Mouse (Mus musculus): Measurements from ENCODE around the gene Kif22. TPM values are rescaled to one million over a fixed set of nuclear protein-coding genes. Genes with fewer than 3 reads are reported as not detected.

Kif22 gene
- total and polyA plus RNA-seq, 3 experiments: 0.39 to 0.84 (median 0.65) TPM

GRCm38 (mm10) chr7:126982054-126982453 lies 60.2 kb downstream of the Kif22 start:
- H3K27ac ChIP-seq: no peak overlapping the region
- no peak for DNase-seq
- no peak overlapping the region for H3K9ac ChIP-seq (ENCODE audit: low read depth, low read length)
- no peak overlapping the region for H3K4me3 ChIP-seq
- peaks cover 3% of the 10 kb centered on the region; the same call in 1 of the 2 replicates for H3K36me3 ChIP-seq (ENCODE audit: control insufficient read depth, insufficient read depth, low read length)
- TF ChIP-seq EP300 (IDR thresholded peaks at IDR 0.05; ENCODE audit: insufficient read depth, low read depth, low read length) (no peak), CTCF (IDR thresholded peaks at IDR 0.05) (no peak), POLR2A (IDR thresholded peaks at IDR 0.05; ENCODE audit: insufficient read depth, low read depth, low read length) (no peak)
- H3K27me3 ChIP-seq (ENCODE audit: control insufficient read depth, insufficient read depth, low read length): no peaks in the 10 kb centered on the region
- no peaks in the 10 kb centered on the region for H3K79me2 ChIP-seq (replicated peaks; ENCODE audit: control insufficient read depth, insufficient read depth, low read length)
- intact Hi-C loops (cut with DNase I): no loop called here
- WGBS: 67% methylated on average over 4 of the region's 4 CpGs
- H3K4me1 ChIP-seq (ENCODE audit: control insufficient read depth, insufficient read depth, low read length): peaks cover 2% of the 10 kb centered on the region

- WGBS: 74% methylated on average over 2 of the region's 2 CpGs
- peaks cover 3% of the 10 kb centered on the region; the same call in 1 of the 2 replicates for H3K36me3 ChIP-seq (ENCODE audit: control insufficient read depth, insufficient read depth, low read length)
- no peak overlapping the region for H3K4me3 ChIP-seq
- TF ChIP-seq POLR2A (IDR thresholded peaks at IDR 0.05; ENCODE audit: insufficient read depth, low read depth, low read length) (no peak), CTCF (IDR thresholded peaks at IDR 0.05) (no peak), EP300 (IDR thresholded peaks at IDR 0.05; ENCODE audit: insufficient read depth, low read depth, low read length) (no peak)
- peaks cover under 1% of the 10 kb centered on the region; the same call in 1 of the 2 replicates for H3K79me2 ChIP-seq (replicated peaks; ENCODE audit: control insufficient read depth, insufficient read depth, low read length)
- H3K9ac ChIP-seq (ENCODE audit: low read depth, low read length): no peak overlapping the region
- peaks cover 4% of the 10 kb centered on the region for H3K4me1 ChIP-seq (ENCODE audit: control insufficient read depth, insufficient read depth, low read length)
- no peaks in the 10 kb centered on the region for H3K27me3 ChIP-seq (ENCODE audit: control insufficient read depth, insufficient read depth, low read length)
- intact Hi-C loops (cut with DNase I): no loop called here
- H3K27ac ChIP-seq: no peak overlapping the region
- no peak for DNase-seq
These were observed 60.7 kb downstream of the Kif22 start for GRCm38 (mm10) chr7:126981601-126982000.

GRCm38 (mm10) chr7:126978841-126979240 lies 63.4 kb downstream of the Kif22 start:
- no peak overlapping the region for H3K4me3 ChIP-seq
- no peak for DNase-seq
- H3K9ac ChIP-seq (ENCODE audit: low read depth, low read length): no peak overlapping the region
- peaks cover 8% of the 10 kb centered on the region for H3K4me1 ChIP-seq (ENCODE audit: control insufficient read depth, insufficient read depth, low read length)
- WGBS: 62% methylated on average over 6 of the region's 6 CpGs
- TF ChIP-seq CTCF (IDR thresholded peaks at IDR 0.05) (no peak), POLR2A (IDR thresholded peaks at IDR 0.05; ENCODE audit: insufficient read depth, low read depth, low read length) (no peak), EP300 (IDR thresholded peaks at IDR 0.05; ENCODE audit: insufficient read depth, low read depth, low read length) (no peak)
- H3K27me3 ChIP-seq (ENCODE audit: control insufficient read depth, insufficient read depth, low read length): no peaks in the 10 kb centered on the region
- no peak overlapping the region for H3K27ac ChIP-seq
- peaks cover 3% of the 10 kb centered on the region; the same call in 1 of the 2 replicates for H3K36me3 ChIP-seq (ENCODE audit: control insufficient read depth, insufficient read depth, low read length)
- intact Hi-C loops (cut with DNase I): no loop called here
- peaks cover 3% of the 10 kb centered on the region; the same call in 1 of the 2 replicates for H3K79me2 ChIP-seq (replicated peaks; ENCODE audit: control insufficient read depth, insufficient read depth, low read length)

Small RNA genes within 50 kb of the gene (microRNA-seq; reads per million reads assigned to microRNA genes)
- gene Gm44343: 0 reads per million in 2 experiments

Other genes starting within 250 kb of the Kif22 start
Only the 30 nearest of the 31 such genes appear.
- gene Fam57b, start 244.8 kb downstream of the Kif22 start, total RNA-seq (2021): 1 to 10 TPM; 7.4 to 8.8 TPM
- 9.0 and 12.8 TPM in 2 replicates for gene Fam57b, start 244.8 kb downstream of the Kif22 start, polyA plus RNA-seq (2012; rRNA removed)
- not detected for gene 4930451I11Rik, start 210.8 kb downstream of the Kif22 start, total RNA-seq (2021)
- not detected in 2 replicates for gene 4930451I11Rik, start 210.8 kb downstream of the Kif22 start, polyA plus RNA-seq (2012; rRNA removed)
- not detected for gene Doc2a, start 195.1 kb downstream of the Kif22 start, total RNA-seq (2021)
- not detected in 2 replicates for gene Doc2a, start 195.1 kb downstream of the Kif22 start, polyA plus RNA-seq (2012; rRNA removed)
- gene Hirip3, start 180.5 kb downstream of the Kif22 start, total RNA-seq (2021): 1 to 10 TPM; 5.7 to 6.3 TPM
- gene Hirip3, start 180.5 kb downstream of the Kif22 start, polyA plus RNA-seq (2012; rRNA removed): 3.6 and 4.4 TPM in 2 replicates
- 10 to 100 TPM; 16.8 to 18.3 TPM for gene Ino80e, start 180.1 kb downstream of the Kif22 start, total RNA-seq (2021)
- gene Ino80e, start 180.1 kb downstream of the Kif22 start, polyA plus RNA-seq (2012; rRNA removed): 25.9 and 29.6 TPM in 2 replicates
- gene Taok2, start 157.8 kb downstream of the Kif22 start, total RNA-seq (2021): 10 to 100 TPM; 37.4 to 39.8 TPM
- 43.1 and 44.7 TPM in 2 replicates for gene Taok2, start 157.8 kb downstream of the Kif22 start, polyA plus RNA-seq (2012; rRNA removed)
- 10 to 100 TPM in 1 of 2 experiments, 1 to 10 TPM in 1; 8.6 to 12.0 TPM for gene Tmem219, start 119.6 kb downstream of the Kif22 start, total RNA-seq (2021)
- 27.1 and 33.6 TPM in 2 replicates for gene Tmem219, start 119.6 kb downstream of the Kif22 start, polyA plus RNA-seq (2012; rRNA removed)
- 1 to 10 TPM; 6.7 TPM for gene Kctd13, start 113.6 kb downstream of the Kif22 start, total RNA-seq (2021)
- gene Kctd13, start 113.6 kb downstream of the Kif22 start, polyA plus RNA-seq (2012; rRNA removed): 12.7 and 13.7 TPM in 2 replicates
- not detected for gene Asphd1, start 92.9 kb downstream of the Kif22 start, total RNA-seq (2021)
- 0.08 and 0.29 TPM in 2 replicates for gene Asphd1, start 92.9 kb downstream of the Kif22 start, polyA plus RNA-seq (2012; rRNA removed)
- 1 to 10 TPM; 5.6 to 6.1 TPM for gene Sez6l2, start 91.9 kb downstream of the Kif22 start, total RNA-seq (2021)
- gene Sez6l2, start 91.9 kb downstream of the Kif22 start, polyA plus RNA-seq (2012; rRNA removed): 5.0 and 5.4 TPM in 2 replicates
- gene Cdipt, start 66.6 kb downstream of the Kif22 start, total RNA-seq (2021): 10 to 100 TPM; 44.4 to 45.9 TPM
- 133 and 170 TPM in 2 replicates for gene Cdipt, start 66.6 kb downstream of the Kif22 start, polyA plus RNA-seq (2012; rRNA removed)
- under 1 TPM in 1 of 2 experiments, not detected in 1; 0.39 TPM for gene Cdiptos, start 66.4 kb downstream of the Kif22 start, total RNA-seq (2021)
- gene Cdiptos, start 66.4 kb downstream of the Kif22 start, polyA plus RNA-seq (2012; rRNA removed): 2.0 and 2.5 TPM in 2 replicates
- gene Mvp, start 27.9 kb downstream of the Kif22 start, total RNA-seq (2021): 10 to 100 TPM; 50.4 to 59.1 TPM
- gene Mvp, start 27.9 kb downstream of the Kif22 start, polyA plus RNA-seq (2012; rRNA removed): 48.8 and 50.7 TPM in 2 replicates
- not detected for gene Pagr1b, start 26.0 kb downstream of the Kif22 start, total RNA-seq (2021)
- not detected in 2 replicates for gene Pagr1b, start 26.0 kb downstream of the Kif22 start, polyA plus RNA-seq (2012; rRNA removed)
- gene Pagr1a, start 25.1 kb downstream of the Kif22 start, total RNA-seq (2021): 10 to 100 TPM; 12.8 to 21.4 TPM
- 3.6 and 4.3 TPM in 2 replicates for gene Pagr1a, start 25.1 kb downstream of the Kif22 start, polyA plus RNA-seq (2012; rRNA removed)
- 10 to 100 TPM; 15.9 to 25.8 TPM for gene Gm42742, start 21.4 kb downstream of the Kif22 start, total RNA-seq (2021)
- 21.7 and 24.3 TPM in 2 replicates for gene Gm42742, start 21.4 kb downstream of the Kif22 start, polyA plus RNA-seq (2012; rRNA removed)
- under 1 TPM; 0.63 to 0.77 TPM for gene Prrt2, start 21.3 kb downstream of the Kif22 start, total RNA-seq (2021)
- 5.7 and 8.0 TPM in 2 replicates for gene Prrt2, start 21.3 kb downstream of the Kif22 start, polyA plus RNA-seq (2012; rRNA removed)
- 10 to 100 TPM; 56.5 to 59.8 TPM for gene Maz, start 15.4 kb downstream of the Kif22 start, total RNA-seq (2021)
- 53.7 and 57.1 TPM in 2 replicates for gene Maz, start 15.4 kb downstream of the Kif22 start, polyA plus RNA-seq (2012; rRNA removed)
- gene Zg16, start 44.9 kb upstream of the Kif22 start, total RNA-seq (2021): not detected
- not detected in 2 replicates for gene Zg16, start 44.9 kb upstream of the Kif22 start, polyA plus RNA-seq (2012; rRNA removed)
- gene AI467606, start 48.9 kb upstream of the Kif22 start, total RNA-seq (2021): 1 to 10 TPM; 1.5 to 2.1 TPM
- gene AI467606, start 48.9 kb upstream of the Kif22 start, polyA plus RNA-seq (2012; rRNA removed): 2.7 and 4.7 TPM in 2 replicates
- gene Qprt, start 79.8 kb upstream of the Kif22 start, total RNA-seq (2021): not detected
- gene Qprt, start 79.8 kb upstream of the Kif22 start, polyA plus RNA-seq (2012; rRNA removed): 0.25 and 0.32 TPM in 2 replicates
- under 1 TPM; 0.78 to 0.80 TPM for gene Spn, start 95.4 kb upstream of the Kif22 start, total RNA-seq (2021)
- 1.1 and 2.9 TPM in 2 replicates for gene Spn, start 95.4 kb upstream of the Kif22 start, polyA plus RNA-seq (2012; rRNA removed)
- gene Cd2bp2, start 153.6 kb upstream of the Kif22 start, total RNA-seq (2021): 10 to 100 TPM; 33.4 to 35.2 TPM
- gene Cd2bp2, start 153.6 kb upstream of the Kif22 start, polyA plus RNA-seq (2012; rRNA removed): 18.2 and 26.9 TPM in 2 replicates
- 10 to 100 TPM; 20.5 to 22.0 TPM for gene Tbc1d10b, start 166.0 kb upstream of the Kif22 start, total RNA-seq (2021)
- gene Tbc1d10b, start 166.0 kb upstream of the Kif22 start, polyA plus RNA-seq (2012; rRNA removed): 13.6 and 17.4 TPM in 2 replicates
- 1 to 10 TPM; 3.5 TPM for gene Mylpf, start 166.4 kb upstream of the Kif22 start, total RNA-seq (2021)
- 0.74 and 1.1 TPM in 2 replicates for gene Mylpf, start 166.4 kb upstream of the Kif22 start, polyA plus RNA-seq (2012; rRNA removed)
- 1 to 10 TPM; 6.0 to 6.3 TPM for gene Zfp553, start 190.6 kb upstream of the Kif22 start, total RNA-seq (2021)
- gene Zfp553, start 190.6 kb upstream of the Kif22 start, polyA plus RNA-seq (2012; rRNA removed): 5.0 and 6.5 TPM in 2 replicates
- 1 to 10 TPM; 2.5 to 4.7 TPM for gene Sept1, start 190.7 kb upstream of the Kif22 start, total RNA-seq (2021)
- 6.2 and 13.0 TPM in 2 replicates for gene Sept1, start 190.7 kb upstream of the Kif22 start, polyA plus RNA-seq (2012; rRNA removed)
- gene Zfp771, start 201.8 kb upstream of the Kif22 start, total RNA-seq (2021): 10 to 100 TPM; 14.7 to 21.0 TPM
- gene Zfp771, start 201.8 kb upstream of the Kif22 start, polyA plus RNA-seq (2012; rRNA removed): 16.9 and 30.0 TPM in 2 replicates
- 10 to 100 TPM; 38.7 to 44.6 TPM for gene Dctpp1, start 218.2 kb upstream of the Kif22 start, total RNA-seq (2021)
- gene Dctpp1, start 218.2 kb upstream of the Kif22 start, polyA plus RNA-seq (2012; rRNA removed): 42.0 and 46.6 TPM in 2 replicates
- 10 to 100 TPM; 27.2 to 32.9 TPM for gene Sephs2, start 231.6 kb upstream of the Kif22 start, total RNA-seq (2021)
- gene Sephs2, start 231.6 kb upstream of the Kif22 start, polyA plus RNA-seq (2012; rRNA removed): 14.8 and 22.5 TPM in 2 replicates

All from heart, adult 2 months (tissue).